Mouse (Mus musculus): Measurements from ENCODE around the gene Ccdc8. TPM values are rescaled to one million over a fixed set of nuclear protein-coding genes. Genes with fewer than 3 reads are reported as not detected.

Ccdc8 gene
- polyA plus RNA-seq, 1 experiment from 2014 or later, result 28.1 TPM

GRCm38 (mm10) chr7:16980348-16980747 lies 12.2 kb upstream of the Ccdc8 start:
- ATAC-seq, result peak; percentile 60
- H3K36me3 ChIP-seq, result no peaks in the 10 kb centered on the region
- no peaks in the 10 kb centered on the region for H3K9me3 ChIP-seq
- no peak overlapping the region for H3K9ac ChIP-seq
- WGBS, result 2% methylated on average over 12 of the region's 12 CpGs
- H3K4me3 ChIP-seq (replicated peaks), result peak overlapping the region; percentile 23
- peak overlapping the region; percentile 59 for H3K4me2 ChIP-seq (replicated peaks)
- 0 out of 2 replicates have a peak, but pooled peaks cover 4% of the 10 kb centered on the region for H3K4me1 ChIP-seq (replicated peaks)
- no peaks in the 10 kb centered on the region for H3K27me3 ChIP-seq (replicated peaks)
- peak overlapping the region; percentile 75 for H3K27ac ChIP-seq

- H3K4me3 ChIP-seq (replicated peaks), result no peak within 1 kb of the TSS
- peaks cover 10% of the 10 kb centered on the region; the same call in 1 of the 2 replicates for H3K4me1 ChIP-seq (replicated peaks)
- H3K9ac ChIP-seq, result no peak within 1 kb of the TSS
- H3K36me3 ChIP-seq, result no peaks in the 10 kb centered on the region
- H3K27ac ChIP-seq, result no peak within 1 kb of the TSS
- ATAC-seq, result no peak
- WGBS, result 33% methylated on average over 26 of the region's 26 CpGs
- no peaks in the 10 kb centered on the region for H3K27me3 ChIP-seq (replicated peaks)
- peak within 1 kb of the TSS; percentile 28 for H3K4me2 ChIP-seq (replicated peaks)
- H3K9me3 ChIP-seq, result no peaks in the 10 kb centered on the region
Measured at GRCm38 (mm10) chr7:16982859-16983568, 9.5 kb upstream of the Ccdc8 start, which contains the start of gene Gm42372. Gm42372 (plus strand) TSS chr7:16983086.

GRCm38 (mm10) chr7:16987541-16988149 lies 4.9 kb upstream of the Ccdc8 start:
- H3K4me2 ChIP-seq (replicated peaks), result no peak overlapping the region
- H3K4me3 ChIP-seq (replicated peaks), result no peak overlapping the region
- peaks cover 30% of the 10 kb centered on the region for H3K4me1 ChIP-seq (replicated peaks)
- no peak overlapping the region for H3K9ac ChIP-seq
- H3K27ac ChIP-seq, result peak overlapping the region; percentile 46; the same call in 1 of the 2 replicates
- no peak for ATAC-seq
- H3K27me3 ChIP-seq (replicated peaks), result no peaks in the 10 kb centered on the region
- no peaks in the 10 kb centered on the region for H3K36me3 ChIP-seq
- no peaks in the 10 kb centered on the region for H3K9me3 ChIP-seq
- 44% methylated on average over 7 of the region's 7 CpGs for WGBS

- Histone ChIP-seq H3K4me2 (replicated peaks) (no peak overlapping the region), H3K4me1 (replicated peaks) (peaks cover 33% of the 10 kb centered on the region), H3K9ac (no peak overlapping the region), H3K27me3 (replicated peaks) (no peaks in the 10 kb centered on the region), H3K4me3 (replicated peaks) (no peak overlapping the region), H3K27ac (peak overlapping the region; percentile 46), H3K36me3 (no peaks in the 10 kb centered on the region), H3K9me3 (no peaks in the 10 kb centered on the region)
- ATAC-seq, result no peak
- WGBS, result 30% methylated on average over 3 of the region's 3 CpGs
Measured at GRCm38 (mm10) chr7:16988405-16988804, 4.1 kb upstream of the Ccdc8 start.

GRCm38 (mm10) chr7:16990006-16990744 lies 2.3 kb upstream of the Ccdc8 start:
- no peak for ATAC-seq
- Histone ChIP-seq H3K36me3 (no peaks in the 10 kb centered on the region), H3K4me2 (replicated peaks) (peak overlapping the region; percentile 37), H3K4me1 (replicated peaks) (peaks cover 39% of the 10 kb centered on the region), H3K9me3 (no peaks in the 10 kb centered on the region), H3K27me3 (replicated peaks) (no peaks in the 10 kb centered on the region), H3K27ac (peak overlapping the region; percentile 59), H3K4me3 (replicated peaks) (no peak overlapping the region), H3K9ac (no peak overlapping the region)
- WGBS, result 26% methylated on average over 15 of the region's 15 CpGs

- peak overlapping the region; percentile 0; the same call in 1 of the 2 replicates for H3K4me3 ChIP-seq (replicated peaks)
- no peaks in the 10 kb centered on the region for H3K9me3 ChIP-seq
Measured at GRCm38 (mm10) chr7:16991681-16992450, 642 bp upstream of the Ccdc8 start.

GRCm38 (mm10) chr7:16993651-16994399 lies 1.3 kb downstream of the Ccdc8 start:
- H3K4me1 ChIP-seq (replicated peaks), result peaks cover 63% of the 10 kb centered on the region
- no peaks in the 10 kb centered on the region for H3K27me3 ChIP-seq (replicated peaks)
- peak overlapping the region; percentile 80 for H3K9ac ChIP-seq
- H3K9me3 ChIP-seq, result no peaks in the 10 kb centered on the region
- H3K4me2 ChIP-seq (replicated peaks), result peak overlapping the region; percentile 86
- peak overlapping the region; percentile 59 for H3K4me3 ChIP-seq (replicated peaks)
- H3K36me3 ChIP-seq, result peaks cover 12% of the 10 kb centered on the region
- WGBS, result under 1% methylated on average over 27 of the region's 27 CpGs
- ATAC-seq, result peak; percentile 90
- peak overlapping the region; percentile 92 for H3K27ac ChIP-seq

More at GRCm38 (mm10) chr7:16991681-16992450, 642 bp upstream of the Ccdc8 start:
- peak; percentile 81 for ATAC-seq
- peak overlapping the region; percentile 88 for H3K27ac ChIP-seq
- H3K9ac ChIP-seq, result peak overlapping the region; percentile 31
- peak overlapping the region; percentile 45 for H3K4me2 ChIP-seq (replicated peaks)
- H3K36me3 ChIP-seq, result 0 out of 2 replicates have a peak, but pooled peaks cover 2% of the 10 kb centered on the region
- WGBS, result 23% methylated on average over 18 of the region's 18 CpGs
- peaks cover 55% of the 10 kb centered on the region for H3K4me1 ChIP-seq (replicated peaks)
- no peaks in the 10 kb centered on the region for H3K27me3 ChIP-seq (replicated peaks)

- H3K27me3 ChIP-seq (replicated peaks), result no peaks in the 10 kb centered on the region
- peak overlapping the region; percentile 92 for H3K27ac ChIP-seq
- under 1% methylated on average over 20 of the region's 20 CpGs for WGBS
- peak overlapping the region; percentile 59 for H3K4me3 ChIP-seq (replicated peaks)
- H3K36me3 ChIP-seq, result peaks cover 13% of the 10 kb centered on the region
- H3K9me3 ChIP-seq, result no peaks in the 10 kb centered on the region
- H3K4me2 ChIP-seq (replicated peaks), result peak overlapping the region; percentile 86
- peak overlapping the region; percentile 80 for H3K9ac ChIP-seq
- peaks cover 64% of the 10 kb centered on the region for H3K4me1 ChIP-seq (replicated peaks)
- ATAC-seq, result no peak
Measured at GRCm38 (mm10) chr7:16994400-16994799, 1.9 kb downstream of the Ccdc8 start.

- Histone ChIP-seq H3K27ac (peak overlapping the region; percentile 92; the same call in 1 of the 2 replicates), H3K36me3 (peaks cover 17% of the 10 kb centered on the region), H3K4me1 (replicated peaks) (peaks cover 59% of the 10 kb centered on the region), H3K4me3 (replicated peaks) (peak overlapping the region; percentile 59), H3K4me2 (replicated peaks) (peak overlapping the region; percentile 86), H3K9me3 (no peaks in the 10 kb centered on the region), H3K27me3 (replicated peaks) (no peaks in the 10 kb centered on the region), H3K9ac (peak overlapping the region; percentile 80)
- ATAC-seq, result no peak
- 74% methylated on average over 4 of the region's 4 CpGs for WGBS
Measured at GRCm38 (mm10) chr7:16995345-16995744, 2.8 kb downstream of the Ccdc8 start.

- Histone ChIP-seq H3K27ac (no peak overlapping the region), H3K9ac (no peak overlapping the region), H3K4me3 (replicated peaks) (no peak overlapping the region), H3K36me3 (peaks cover 27% of the 10 kb centered on the region), H3K4me2 (replicated peaks) (no peak overlapping the region), H3K4me1 (replicated peaks) (peaks cover 42% of the 10 kb centered on the region), H3K9me3 (no peaks in the 10 kb centered on the region), H3K27me3 (replicated peaks) (no peaks in the 10 kb centered on the region)
- no peak for ATAC-seq
- 66% methylated on average over 4 of the region's 4 CpGs for WGBS
Measured at GRCm38 (mm10) chr7:16999233-16999632, 6.7 kb downstream of the Ccdc8 start.

- H3K4me2 ChIP-seq (replicated peaks), result no peak overlapping the region
- ATAC-seq, result no peak
- H3K4me3 ChIP-seq (replicated peaks), result no peak overlapping the region
- no peak overlapping the region for H3K9ac ChIP-seq
- 27% methylated on average over 4 of the region's 4 CpGs for WGBS
- peaks cover 28% of the 10 kb centered on the region for H3K36me3 ChIP-seq
- H3K9me3 ChIP-seq, result no peaks in the 10 kb centered on the region
- no peak overlapping the region for H3K27ac ChIP-seq
- H3K4me1 ChIP-seq (replicated peaks), result peaks cover 42% of the 10 kb centered on the region
- H3K27me3 ChIP-seq (replicated peaks), result no peaks in the 10 kb centered on the region
Measured at GRCm38 (mm10) chr7:16999650-17000049, 7.1 kb downstream of the Ccdc8 start.

Data from intestine, embryonic 15.5 days (tissue).